Mouse (Mus musculus): Measurements from ENCODE around the gene Ssrp1.

GRCm38 (mm10) chr2:85014588-85014982 lies 22.4 kb upstream of the Ssrp1 start:
- no peak for TF ChIP-seq POLR2A (IDR thresholded peaks at IDR 0.05; ENCODE audit: control insufficient read depth, extremely low read depth, insufficient read depth, low read length, poor library complexity)
- TF ChIP-seq CTCF (IDR thresholded peaks at IDR 0.05; ENCODE audit: borderline replicate concordance, control insufficient read depth, extremely low read depth, insufficient read depth, low read length, poor library complexity), result no peak
